Mouse (Mus musculus) CH12.LX (cell line): ENCODE data around the gene Col6a6. TPM values are rescaled to one million over a fixed set of nuclear protein-coding genes. Genes with fewer than 3 reads are reported as not detected.

Experiments
- DNase-seq: peaks from one replicate; pipeline ENCODE4 v3.0.0-alpha.2; 2013; ENCODE audit errors: extremely low read depth
- H3K27ac ChIP-seq: 2 replicates; pipeline ENCODE4 v1.5.1; 2012; ENCODE audit warnings: low read depth, mild to moderate bottlenecking, control low read depth, moderate library complexity; ENCODE audit not compliant: insufficient read depth
- H3K27me3 ChIP-seq: replicated peaks from 2 replicates; pipeline ENCODE3; 2012; ENCODE audit warnings: inconsistent platforms
- H3K36me3 ChIP-seq, 2 experiments: replicated peaks in 1 of 2; 2 replicates each; pipeline versions ENCODE3 to v1.6.1; 2012; ENCODE audit warnings: inconsistent platforms in 1 of 2, low read length in 1 of 2, mild to moderate bottlenecking in 1 of 2, mixed read lengths in 1 of 2, moderate library complexity in 1 of 2; ENCODE audit not compliant: control insufficient read depth in 1 of 2, insufficient read depth in 1 of 2
- H3K4me1 ChIP-seq, 2 experiments: 2 replicates each; pipeline ENCODE4 v1.6.1; 2012; ENCODE audit warnings: inconsistent platforms in 1 of 2, moderate library complexity in 1 of 2; ENCODE audit not compliant: insufficient read depth in 2 of 2, control insufficient read depth in 1 of 2
- H3K4me2 ChIP-seq: 2 replicates; pipeline ENCODE4 v1.6.1; 2012; ENCODE audit warnings: low read depth, mild to moderate bottlenecking, control low read depth; ENCODE audit not compliant: poor library complexity, insufficient read depth, severe bottlenecking
- H3K4me3 ChIP-seq, 3 experiments: fragments of 150-350 bp in 1 of 3; sonication (generic) in 1 of 3; replicated peaks in 1 of 3; 2 replicates each; pipeline versions ENCODE3 to v1.5.1; 2011 to 2012; ENCODE audit warnings: low read depth in 2 of 3, low read length in 2 of 3, mild to moderate bottlenecking in 2 of 3, moderate library complexity in 2 of 3, control low read depth in 1 of 3, improper control_type of control experiment in 1 of 3, inconsistent platforms in 1 of 3, mixed read lengths in 1 of 3; ENCODE audit not compliant: poor library complexity in 1 of 3
- H3K79me2 ChIP-seq: replicated peaks from 2 replicates; pipeline ENCODE4 v1.6.1; 2012; ENCODE audit warnings: mild to moderate bottlenecking, moderate library complexity; ENCODE audit not compliant: control insufficient read depth, poor library complexity, insufficient read depth, severe bottlenecking; ENCODE audit errors: extremely low read depth
- H3K9ac ChIP-seq: 2 replicates; pipeline ENCODE4 v1.6.1; 2012; ENCODE audit warnings: low read depth, mild to moderate bottlenecking, control low read depth, moderate library complexity; ENCODE audit not compliant: insufficient read depth
- H3K9me3 ChIP-seq: replicated peaks from 2 replicates; pipeline ENCODE3; 2012; ENCODE audit warnings: low read length, inconsistent platforms, mixed read lengths
- BHLHE40 ChIP-seq: IDR thresholded peaks from 2 replicates; pipeline ENCODE4 v1.6.1; 2011; ENCODE audit warnings: mild to moderate bottlenecking, low read depth, low read length, improper control_type of control experiment
- ETS1 ChIP-seq: conservative IDR thresholded peaks from 2 replicates; pipeline ENCODE4 v1.6.1; 2012; ENCODE audit warnings: low read depth, mild to moderate bottlenecking, inconsistent platforms, low read length, improper control_type of control experiment, moderate library complexity
- HCFC1 ChIP-seq: IDR thresholded peaks from 2 replicates; pipeline ENCODE4 v1.6.1; 2012; ENCODE audit warnings: low read depth, mild to moderate bottlenecking, inconsistent platforms, low read length, improper control_type of control experiment
- JUN ChIP-seq: IDR thresholded peaks from 2 replicates; pipeline ENCODE4 v1.6.1; 2011; ENCODE audit warnings: low read depth, mild to moderate bottlenecking, low read length, improper control_type of control experiment, moderate library complexity; ENCODE audit not compliant: insufficient read depth
- KAT2A ChIP-seq: IDR thresholded peaks from 2 replicates; pipeline ENCODE4 v1.6.1; 2012; ENCODE audit warnings: low read length, improper control_type of control experiment, inconsistent platforms; ENCODE audit not compliant: insufficient replicate concordance
- MAFK ChIP-seq: IDR thresholded peaks from 2 replicates; pipeline ENCODE4 v1.6.1; 2011; ENCODE audit warnings: low read length, improper control_type of control experiment; ENCODE audit not compliant: insufficient replicate concordance
- MAX ChIP-seq: IDR thresholded peaks from 2 replicates; pipeline ENCODE4 v1.6.1; 2011; ENCODE audit warnings: low read length, improper control_type of control experiment
- MEF2A ChIP-seq: IDR thresholded peaks from 2 replicates; pipeline ENCODE4 v1.6.1; 2014; ENCODE audit warnings: low read depth, mild to moderate bottlenecking, inconsistent platforms, low read length, improper control_type of control experiment, borderline replicate concordance
- MXI1 ChIP-seq: IDR thresholded peaks from 2 replicates; pipeline ENCODE4 v1.6.1; 2011; ENCODE audit warnings: mild to moderate bottlenecking, low read depth, low read length, improper control_type of control experiment
- MYC ChIP-seq: IDR thresholded peaks from 2 replicates; pipeline ENCODE4 v1.6.1; 2011; ENCODE audit warnings: low read depth, mild to moderate bottlenecking, improper control_type of control experiment, low read length
- NELFE ChIP-seq: IDR thresholded peaks from 2 replicates; pipeline ENCODE4 v1.6.1; 2011; ENCODE audit warnings: low read depth, low read length, improper control_type of control experiment
- PAX5 ChIP-seq: IDR thresholded peaks from 2 replicates; pipeline ENCODE4 v1.6.1; 2012; ENCODE audit warnings: low read length, inconsistent platforms, mixed read lengths
- RCOR1 ChIP-seq: conservative IDR thresholded peaks from 2 replicates; pipeline ENCODE4 v1.6.1; 2012; ENCODE audit warnings: low read depth, mild to moderate bottlenecking, inconsistent platforms, low read length, improper control_type of control experiment
- SMC3 ChIP-seq: IDR thresholded peaks from 2 replicates; pipeline ENCODE4 v1.6.1; 2011; ENCODE audit warnings: low read depth, low read length, improper control_type of control experiment
- UBTF ChIP-seq: IDR thresholded peaks from 2 replicates; pipeline ENCODE4 v1.6.1; 2012; ENCODE audit warnings: low read depth, mild to moderate bottlenecking, inconsistent platforms, low read length, improper control_type of control experiment, moderate library complexity
- ZC3H11A ChIP-seq: IDR thresholded peaks from 2 replicates; pipeline ENCODE4 v1.6.1; 2012; ENCODE audit warnings: low read depth, mild to moderate bottlenecking, inconsistent platforms, low read length, improper control_type of control experiment
- ZMIZ1 ChIP-seq: IDR thresholded peaks from 2 replicates; pipeline ENCODE4 v1.6.1; 2012; ENCODE audit warnings: low read depth, mild to moderate bottlenecking, inconsistent platforms, low read length, improper control_type of control experiment
- dilution Hi-C: fragments of 300-500 bp; cut with MboI; formaldehyde crosslinking; loops from 2 replicates; pipeline ENCODE4 v1.14.3; 2020; ENCODE audit warnings: low sequenced_read_pairs; ENCODE audit not compliant: extremely low pct_unique_long_range_greater_than_20kb, extremely low pct_ligation_motif_present
- in situ Hi-C: fragments of 300-500 bp; cut with MboI; formaldehyde crosslinking; loops from 3 replicates; pipeline ENCODE4 v1.14.3; 2019; ENCODE audit warnings: low sequenced_read_pairs, low pct_ligation_motif_present, low pct_unique_long_range_greater_than_20kb, mixed read lengths
- polyA plus RNA-seq: library from polyadenylated mRNA; unstranded; fragments of >175 nt; gene quantifications from 2 replicates; pipeline ENCODE4 v1.2.1, GENCODE M21; 2012; ENCODE audit warnings: low read depth; ENCODE audit not compliant: insufficient read length
- total RNA-seq, 2 experiments: library from RNA; depleted of rRNA; stranded (reverse); fragments of 300-350 nt in 1 of 2; fragments of >200 nt in 1 of 2; gene quantifications; 2 replicates each; pipeline ENCODE4 v1.2.3; 2012 to 2014

Gene Col6a6
- total and polyA plus RNA-seq, 3 experiments, result not detected

DNA sequence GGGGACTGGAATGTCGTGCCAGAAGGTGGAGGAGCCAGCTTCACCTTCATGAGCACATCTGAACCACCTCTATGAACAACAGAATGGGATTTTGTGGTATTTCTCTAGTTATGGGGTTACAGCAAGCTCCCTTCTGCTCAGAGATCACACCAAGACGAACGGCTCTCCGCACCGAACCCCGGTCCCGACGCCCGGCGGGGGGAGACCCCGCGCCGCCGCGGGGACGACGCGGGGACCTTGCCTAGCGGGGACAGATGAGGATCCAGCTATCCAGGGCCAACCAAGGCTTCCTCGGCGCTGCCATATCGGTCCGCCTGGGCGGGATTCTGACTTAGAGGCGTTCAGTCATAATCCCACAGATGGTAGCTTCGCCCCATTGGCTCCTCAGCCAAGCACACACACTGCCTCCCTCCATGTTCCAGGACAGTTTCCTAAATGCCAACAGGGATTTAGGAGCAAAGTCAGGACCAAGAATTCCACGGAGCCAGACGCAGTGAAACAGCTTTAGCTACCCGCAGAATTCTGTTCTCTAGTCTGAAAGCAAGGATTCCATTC, 8.7 kb downstream of the Col6a6 start:
- TF ChIP-seq JUN (no peak), UBTF (no peak), HCFC1 (no peak), ZMIZ1 (no peak), KAT2A (no peak), BHLHE40 (no peak), MAX (no peak), RCOR1 (no peak), MAFK (no peak), SMC3 (no peak), MXI1 (no peak), ETS1 (no peak), MEF2A (no peak)
- H3K79me2 ChIP-seq, result no peaks in the 10 kb centered on the region
- H3K4me3 ChIP-seq, result no peak overlapping the region
- H3K27ac ChIP-seq, result no peak overlapping the region
- H3K4me1 ChIP-seq, result no peaks in the 10 kb centered on the region
- H3K4me2 ChIP-seq, result no peak overlapping the region
- dilution Hi-C loops, result no loop called here
- H3K9ac ChIP-seq, result no peak overlapping the region
- no peak for DNase-seq
- in situ Hi-C loops, result no loop called here
- no peaks in the 10 kb centered on the region for H3K9me3 ChIP-seq
- peaks cover 19% of the 10 kb centered on the region for H3K27me3 ChIP-seq
- H3K36me3 ChIP-seq, result no peaks in the 10 kb centered on the region

DNA sequence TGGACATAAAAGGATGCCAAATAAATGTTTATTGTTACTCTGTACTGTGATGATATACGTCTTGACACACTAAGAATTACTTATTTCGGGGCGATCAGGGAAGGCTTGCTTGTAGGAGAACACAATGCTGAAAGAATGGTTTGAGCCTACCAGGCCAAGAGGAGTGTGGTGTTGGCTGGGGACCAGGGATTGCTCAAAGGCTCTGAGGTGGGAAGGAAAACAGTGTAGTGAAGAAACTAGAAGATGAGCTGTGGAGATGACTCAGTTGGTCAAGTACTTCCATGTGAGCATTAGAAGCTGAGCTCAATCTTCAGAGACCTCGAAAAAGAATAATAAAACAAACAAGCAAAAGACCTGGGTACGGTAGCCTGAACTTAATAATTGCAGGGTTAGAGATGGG, 13.5 kb downstream of the Col6a6 start:
- H3K27me3 ChIP-seq, result peaks cover 2% of the 10 kb centered on the region
- no peak overlapping the region for H3K4me2 ChIP-seq
- in situ Hi-C loops, result no loop called here
- DNase-seq, result no peak
- no peaks in the 10 kb centered on the region for H3K4me1 ChIP-seq
- H3K36me3 ChIP-seq, result no peaks in the 10 kb centered on the region
- H3K9me3 ChIP-seq, result no peaks in the 10 kb centered on the region
- H3K79me2 ChIP-seq, result no peaks in the 10 kb centered on the region
- no peak overlapping the region for H3K4me3 ChIP-seq
- no peak for TF ChIP-seq NELFE
- TF ChIP-seq ZMIZ1, result no peak
- no peak for TF ChIP-seq PAX5
- H3K9ac ChIP-seq, result no peak overlapping the region
- dilution Hi-C loops, result no loop called here
- no peak overlapping the region for H3K27ac ChIP-seq

DNA sequence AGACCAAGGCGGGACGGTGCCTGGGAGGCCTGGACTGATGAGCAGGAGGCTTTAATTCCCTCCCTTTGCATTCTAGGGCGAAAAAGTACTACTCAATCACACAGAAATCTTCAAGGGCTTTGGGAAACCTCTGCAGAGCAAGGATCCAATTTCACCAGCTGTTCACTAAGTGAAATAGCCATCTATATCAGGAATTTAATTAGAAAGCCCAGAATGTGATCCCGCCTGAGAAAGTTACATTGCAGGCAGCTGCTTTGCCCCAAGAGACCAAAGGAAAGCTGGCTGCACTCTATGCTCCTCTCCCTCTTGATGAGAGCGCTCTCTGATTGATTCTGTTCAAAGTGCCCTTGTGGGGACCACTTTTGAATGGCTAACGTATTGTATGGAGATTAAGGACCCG, 16.5 kb downstream of the Col6a6 start:
- in situ Hi-C loops, result no loop called here
- TF ChIP-seq MYC, result no peak
- no peak for TF ChIP-seq ZC3H11A
- dilution Hi-C loops, result no loop called here
- H3K79me2 ChIP-seq, result no peaks in the 10 kb centered on the region
- no peak overlapping the region for H3K4me3 ChIP-seq
- H3K9ac ChIP-seq, result no peak overlapping the region
- no peaks in the 10 kb centered on the region for H3K36me3 ChIP-seq
- H3K4me2 ChIP-seq, result no peak overlapping the region
- no peaks in the 10 kb centered on the region for H3K9me3 ChIP-seq
- DNase-seq, result no peak
- H3K27ac ChIP-seq, result no peak overlapping the region
- H3K27me3 ChIP-seq, result peaks cover 14% of the 10 kb centered on the region
- no peaks in the 10 kb centered on the region for H3K4me1 ChIP-seq
